Mouse (Mus musculus): ENCODE data around the gene Ube2z. TPM values are rescaled to one million over a fixed set of nuclear protein-coding genes. Genes with fewer than 3 reads are reported as not detected.

The Ube2z gene
- total RNA-seq, 2 experiments from 2014 or later, result 14.4 to 18.2 TPM

DNA sequence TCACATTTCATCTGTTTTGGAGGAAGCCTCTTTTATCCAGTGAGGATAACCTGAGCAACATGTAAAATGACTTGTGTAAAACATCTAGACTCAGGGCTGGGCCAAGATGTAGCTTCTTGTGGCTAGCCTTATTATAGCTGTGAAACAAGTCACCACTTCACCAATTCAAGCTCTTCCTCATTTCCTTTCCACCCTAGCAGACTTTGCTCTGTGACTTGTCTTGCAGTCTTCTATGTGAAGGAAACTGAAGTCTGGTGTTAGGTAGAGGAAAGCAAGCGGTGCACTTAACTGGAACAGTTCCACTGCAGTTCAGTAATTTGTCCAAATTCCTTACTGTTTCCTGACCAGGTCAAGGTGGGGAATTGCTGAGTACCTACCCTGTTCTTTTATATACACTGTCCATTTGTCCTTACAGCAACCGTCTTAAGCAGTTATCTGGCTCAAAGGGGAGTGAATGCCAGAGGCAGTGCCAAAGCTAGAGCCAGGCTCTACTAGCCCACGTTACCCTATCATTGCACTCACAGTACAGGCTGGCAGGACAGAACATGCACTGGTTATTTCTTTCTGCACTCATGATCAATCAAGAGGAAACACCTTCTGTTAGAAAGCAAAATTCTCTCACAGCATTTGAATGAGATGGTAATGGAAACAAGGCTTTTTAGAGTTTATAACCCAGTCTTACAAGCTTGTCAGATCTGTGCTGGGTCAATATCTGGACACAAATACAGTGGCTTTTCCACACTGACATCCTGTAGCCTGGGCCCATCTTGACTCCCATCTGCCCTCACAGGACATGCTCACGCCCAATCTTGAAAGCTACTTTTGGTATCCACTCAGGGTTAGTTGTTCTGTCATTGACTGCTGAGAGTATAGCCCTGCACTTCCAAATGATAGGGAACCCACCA is 17.5 kb downstream of the Ube2z start:
- Histone ChIP-seq H3K4me3 (no peak overlapping the region), H3K27ac (no peak overlapping the region)
- no peak for DNase-seq
- TF ChIP-seq CTCF (IDR thresholded peaks at IDR 0.05), result no peak
- intact Hi-C loops (cut with DNase I), result no loop called here

DNA sequence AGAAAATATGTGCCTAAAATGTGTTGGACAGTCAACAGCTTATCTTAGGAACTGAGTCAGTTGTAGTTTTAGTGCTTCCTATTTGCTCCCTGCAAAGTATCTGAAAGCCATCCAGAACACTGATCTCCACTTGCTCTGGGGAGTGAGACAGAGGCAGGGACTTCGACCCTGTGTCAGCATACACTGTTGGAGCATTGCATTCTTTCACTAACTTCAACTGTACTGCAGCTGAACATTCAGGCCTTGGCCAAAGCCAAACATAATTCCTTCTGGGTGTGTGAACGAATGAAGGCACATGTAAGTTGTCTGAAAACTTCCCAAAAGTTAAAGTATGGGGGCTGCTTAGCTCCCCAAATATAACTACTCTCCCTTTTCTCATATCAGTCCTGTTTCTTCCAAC is 18.4 kb downstream of the Ube2z start:
- Histone ChIP-seq H3K4me3 (no peak overlapping the region), H3K27ac (no peak overlapping the region)
- DNase-seq, result no peak
- no peak for TF ChIP-seq CTCF (IDR thresholded peaks at IDR 0.05)
- intact Hi-C loops (cut with DNase I), result no loop called here

DNA sequence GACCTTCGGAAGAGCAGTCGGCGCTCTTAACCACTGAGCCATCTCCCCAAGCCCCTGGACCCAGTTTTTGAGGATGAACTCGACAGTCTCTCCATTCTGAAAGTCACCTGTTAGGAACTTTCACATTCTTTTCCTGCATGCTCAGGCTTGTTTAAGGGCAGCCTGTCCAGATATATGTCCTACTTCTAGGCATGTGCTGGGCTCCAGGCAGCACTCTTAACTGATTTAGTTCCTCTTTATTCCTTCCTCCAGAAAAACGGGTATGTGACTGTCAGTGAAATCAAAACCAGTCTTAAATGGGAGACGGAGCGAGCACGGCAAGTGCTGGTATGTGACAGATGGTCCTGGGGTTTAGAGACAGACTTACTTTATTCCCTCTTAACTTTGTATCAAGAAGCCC is 19.2 kb downstream of the Ube2z start:
- TF ChIP-seq CTCF (IDR thresholded peaks at IDR 0.05), result no peak
- no peak overlapping the region for H3K4me3 ChIP-seq
- DNase-seq, result no peak
- intact Hi-C loops (cut with DNase I), result no loop called here
- H3K27ac ChIP-seq, result no peak overlapping the region

DNA sequence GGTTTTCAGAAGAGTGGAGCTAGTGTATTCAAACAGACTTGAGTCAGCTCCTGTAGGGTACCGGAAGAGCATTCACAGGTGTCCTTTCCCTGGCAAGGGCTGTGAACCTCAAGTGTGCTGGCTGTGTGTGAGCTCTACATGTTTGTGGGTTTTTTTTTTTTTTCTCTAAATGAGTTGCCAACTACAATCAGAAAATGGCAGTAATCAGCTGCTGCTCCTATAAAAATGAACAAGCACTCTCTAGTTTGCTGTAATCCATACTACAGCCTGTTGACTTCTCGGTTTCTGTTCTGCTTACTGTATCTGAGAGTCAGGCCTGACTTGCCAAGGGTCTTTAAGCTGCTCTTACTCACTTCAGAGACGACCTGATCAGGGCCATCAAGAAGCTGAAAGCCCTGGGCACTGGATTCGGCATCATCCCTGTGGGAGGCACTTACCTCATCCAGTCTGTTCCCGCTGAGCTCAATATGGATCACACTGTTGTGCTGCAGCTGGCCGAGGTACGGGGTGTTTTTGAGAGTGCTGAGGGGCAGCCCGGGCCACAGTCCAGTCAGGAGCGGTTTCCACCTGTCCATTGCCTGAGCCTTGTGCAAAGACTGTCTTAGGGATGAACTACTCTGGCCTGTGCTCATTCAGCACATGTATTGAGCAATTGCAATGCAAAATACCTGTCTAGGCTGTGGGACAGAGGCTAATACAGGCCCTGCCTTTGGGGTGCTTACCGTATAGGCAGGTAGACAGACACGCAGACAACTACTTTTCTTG is 20.2 kb downstream of the Ube2z start:
- DNase-seq, result no peak
- intact Hi-C loops (cut with DNase I), result no loop called here
- Histone ChIP-seq H3K4me3 (no peak overlapping the region), H3K27ac (no peak overlapping the region)
- no peak for TF ChIP-seq CTCF (IDR thresholded peaks at IDR 0.05)

DNA sequence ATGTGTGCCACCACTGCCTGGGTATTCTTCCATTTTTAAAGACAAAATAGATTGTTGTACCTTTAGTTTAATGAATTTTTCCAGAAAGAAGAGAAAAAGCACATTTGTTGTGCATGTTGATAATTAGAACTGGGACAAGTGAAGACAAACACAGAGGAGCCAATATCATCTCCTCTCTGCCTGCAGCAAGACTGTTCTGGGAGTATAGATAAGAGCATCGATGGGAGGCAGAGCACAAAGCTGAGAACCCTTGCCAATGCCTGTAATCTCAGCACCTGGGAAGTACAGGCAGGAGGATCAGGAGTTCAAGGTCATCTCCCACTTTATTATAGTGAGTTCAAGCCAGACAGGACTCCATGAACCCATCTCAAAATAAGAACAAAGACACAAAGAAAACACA is 26.6 kb downstream of the Ube2z start:
- no peak for TF ChIP-seq CTCF (IDR thresholded peaks at IDR 0.05)
- H3K4me3 ChIP-seq, result no peak overlapping the region
- no peak for DNase-seq
- H3K27ac ChIP-seq, result no peak overlapping the region
- intact Hi-C loops (cut with DNase I), result loop anchor here (10.0 kb wide), 1 partner anchor 174 kb away; no protein-coding TSS in a partner anchor

DNA sequence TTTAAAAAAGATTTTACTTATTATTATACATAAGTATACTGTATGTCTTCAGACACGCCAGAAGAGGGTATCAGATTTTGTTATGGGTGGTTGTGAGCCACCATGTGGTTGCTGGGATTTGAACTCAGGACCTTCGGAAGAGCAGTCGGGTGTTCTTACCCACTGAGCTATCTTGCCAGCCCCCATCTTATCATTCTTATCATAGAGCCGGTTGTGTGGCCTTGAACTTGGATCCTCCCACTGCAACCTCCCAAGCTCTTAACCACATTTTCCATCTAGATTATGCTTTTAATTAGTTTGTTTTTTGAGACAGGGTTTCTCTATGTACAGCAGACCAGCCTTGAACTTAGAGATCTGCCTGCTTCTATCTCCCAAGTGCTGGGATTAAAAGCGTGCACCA is 27.7 kb downstream of the Ube2z start:
- intact Hi-C loops (cut with DNase I), result loop anchor here (10.0 kb wide), 1 partner anchor 173 kb away; no protein-coding TSS in a partner anchor
- H3K4me3 ChIP-seq, result no peak overlapping the region
- H3K27ac ChIP-seq, result no peak overlapping the region
- no peak for TF ChIP-seq CTCF (IDR thresholded peaks at IDR 0.05)
- DNase-seq, result no peak

DNA sequence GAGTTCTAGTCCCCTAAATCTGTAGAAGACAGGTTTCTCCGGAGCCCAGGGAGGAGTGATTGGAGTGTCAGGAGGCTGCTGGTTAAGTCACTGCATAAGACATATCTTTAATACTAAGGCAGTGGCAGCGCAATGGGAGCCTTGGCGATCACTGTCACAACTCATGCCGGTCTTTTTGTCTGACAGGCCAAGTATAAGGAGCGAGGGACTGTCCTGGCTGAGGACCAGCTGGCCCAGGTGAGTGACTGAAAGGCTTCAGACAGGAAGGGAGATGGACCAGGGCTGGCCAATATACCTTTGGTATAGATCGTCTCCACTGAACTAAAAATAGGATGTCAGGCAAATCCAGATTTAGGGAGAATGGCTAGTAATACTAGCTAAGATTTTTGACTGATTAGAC is 30.1 kb downstream of the Ube2z start:
- intact Hi-C loops (cut with DNase I), result loop anchor here (2.0 to 10.0 kb wide), 2 partner anchors 30 to 170 kb away; partner anchors contain the start of gene Ube2z
- peak; percentile 31 for DNase-seq

DNA sequence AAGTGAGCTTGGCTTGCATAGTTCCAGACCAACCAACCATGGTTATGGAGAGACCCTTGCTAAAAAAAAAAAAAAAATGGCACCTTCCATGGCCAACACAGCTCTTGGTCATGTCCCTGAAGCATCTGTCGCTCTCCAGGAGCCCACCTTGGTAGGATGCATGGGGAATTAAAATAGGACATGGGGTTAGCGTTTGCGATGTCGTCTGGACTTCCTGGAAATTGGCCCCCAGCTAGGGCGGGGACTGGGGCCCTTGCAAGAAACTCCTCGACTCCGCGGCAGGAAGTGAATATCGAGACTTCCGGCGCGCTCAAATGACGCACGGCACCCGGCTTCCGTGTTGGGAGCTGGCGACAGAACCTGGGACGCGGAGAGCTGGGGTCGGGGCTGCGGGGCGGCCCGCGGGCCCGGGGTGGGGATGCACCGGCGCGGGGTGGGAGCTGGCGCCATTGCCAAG is 30.6 kb downstream of the Ube2z start, which contains the start of gene Snf8:
Gene Snf8, plus strand, starts transcription at position 290 of the 457 bp plus-strand sequence.
- TF ChIP-seq CTCF (IDR thresholded peaks at IDR 0.05), result no peak
- intact Hi-C loops (cut with DNase I), result loop anchor here (2.0 to 10.0 kb wide), 2 partner anchors 30 to 170 kb away; partner anchors contain the start of gene Ube2z
- peak; percentile 96 for DNase-seq
- Histone ChIP-seq H3K27ac (peak within 1 kb of the TSS; percentile 82), H3K4me3 (peak within 1 kb of the TSS; percentile 98)

More for the DNA sequence above, 30.1 kb downstream of the Ube2z start:
- Histone ChIP-seq H3K4me3 (peak overlapping the region; percentile 98), H3K27ac (peak overlapping the region; percentile 82)
- no peak for TF ChIP-seq CTCF (IDR thresholded peaks at IDR 0.05)

DNA sequence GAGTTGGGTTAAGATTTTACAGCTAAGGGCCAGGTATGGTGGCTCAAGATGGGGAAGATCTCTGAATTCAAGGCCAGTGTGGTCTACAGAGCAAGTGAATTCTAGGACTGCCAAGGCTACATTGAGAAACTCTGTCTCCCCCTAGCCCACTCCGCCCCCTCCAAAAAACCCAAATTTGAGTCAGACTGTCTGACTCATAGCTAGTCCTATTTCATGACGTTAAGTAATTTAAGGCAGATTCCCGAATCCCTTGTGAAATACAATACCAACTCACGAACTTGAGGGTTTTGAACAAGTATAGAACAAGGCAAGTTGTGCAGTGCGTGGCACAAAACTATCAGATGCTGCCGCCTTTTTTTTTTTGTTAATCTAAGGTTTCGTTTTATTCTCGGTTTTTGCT is 31.1 kb downstream of the Ube2z start:
- intact Hi-C loops (cut with DNase I), result loop anchor here (2.0 to 10.0 kb wide), 2 partner anchors 31 to 169 kb away; partner anchors contain the start of gene Ube2z
- Histone ChIP-seq H3K27ac (peak overlapping the region; percentile 82), H3K4me3 (peak overlapping the region; percentile 98)
- DNase-seq, result no peak
- no peak for TF ChIP-seq CTCF (IDR thresholded peaks at IDR 0.05)

DNA sequence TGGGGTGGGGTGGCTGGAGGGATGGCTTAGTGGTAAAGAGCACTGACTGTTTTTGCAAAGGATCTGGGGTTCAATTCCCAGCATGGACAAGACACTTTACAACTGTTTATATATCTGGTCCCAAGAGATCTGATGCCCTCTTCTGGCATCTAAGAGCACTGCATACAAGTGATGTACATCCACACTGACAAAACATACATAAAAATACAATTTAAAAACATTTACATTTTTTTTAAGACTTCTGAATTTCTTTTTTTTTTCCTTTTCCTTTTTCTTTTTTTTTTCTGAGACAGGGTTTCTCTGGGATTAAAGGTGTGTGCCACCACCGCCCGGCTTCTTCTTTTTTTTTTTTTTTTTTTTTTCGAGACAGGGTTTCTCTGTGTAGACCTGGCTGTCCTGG is 31.9 kb downstream of the Ube2z start:
- H3K27ac ChIP-seq, result no peak overlapping the region
- DNase-seq, result no peak
- H3K4me3 ChIP-seq, result no peak overlapping the region
- peak; percentile 42 for TF ChIP-seq CTCF (IDR thresholded peaks at IDR 0.05)
- intact Hi-C loops (cut with DNase I), result loop anchor here (10.0 kb wide), 1 partner anchor 168 kb away; no protein-coding TSS in a partner anchor

DNA sequence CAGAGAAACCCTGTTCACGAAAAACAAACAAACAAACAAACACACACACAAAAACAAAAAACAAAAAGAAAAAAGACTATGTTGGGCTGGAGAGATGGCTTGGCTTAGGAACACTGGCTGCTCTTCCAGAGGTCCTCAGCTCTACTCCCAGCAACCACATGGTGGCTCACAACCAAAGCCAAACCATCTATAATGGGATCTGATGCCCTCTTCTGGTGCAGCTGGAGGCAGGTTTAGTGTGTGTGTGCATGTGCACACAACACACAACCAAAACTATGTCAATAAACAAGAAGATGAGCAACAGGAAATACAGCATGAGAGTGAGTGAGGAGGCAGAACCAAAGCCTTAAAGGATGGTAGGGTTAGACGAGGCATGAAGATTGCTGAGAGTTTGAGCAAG is 33.5 kb downstream of the Ube2z start:
- intact Hi-C loops (cut with DNase I), result loop anchor here (10.0 kb wide), 1 partner anchor 167 kb away; no protein-coding TSS in a partner anchor
- Histone ChIP-seq H3K4me3 (no peak overlapping the region), H3K27ac (no peak overlapping the region)
- TF ChIP-seq CTCF (IDR thresholded peaks at IDR 0.05), result no peak
- no peak for DNase-seq

DNA sequence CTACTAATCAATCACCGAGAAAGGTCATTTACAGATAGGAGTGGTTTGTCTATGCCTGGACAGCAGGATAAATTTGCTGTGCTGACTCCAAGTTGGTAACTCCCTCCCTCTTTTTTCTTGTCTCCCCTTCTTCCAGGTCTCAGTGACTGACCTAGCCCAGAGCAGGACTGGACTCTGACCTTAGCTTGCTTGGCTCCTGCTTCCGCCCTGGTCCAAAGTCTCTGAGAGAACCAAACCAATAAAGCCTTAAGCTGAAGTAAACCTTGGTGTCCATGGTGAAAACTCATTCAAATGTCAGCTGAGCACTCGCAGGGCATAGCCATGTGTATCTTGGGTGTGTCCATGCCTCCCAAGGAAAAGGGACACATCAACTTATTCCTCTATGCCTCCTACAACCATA is 34.6 kb downstream of the Ube2z start:
- Histone ChIP-seq H3K4me3 (no peak overlapping the region), H3K27ac (no peak overlapping the region)
- no peak for DNase-seq
- intact Hi-C loops (cut with DNase I), result loop anchor here (10.0 kb wide), 1 partner anchor 166 kb away; no protein-coding TSS in a partner anchor
- no peak for TF ChIP-seq CTCF (IDR thresholded peaks at IDR 0.05)
